Mouse (Mus musculus): ENCODE data around the gene Rps27rt. TPM values are rescaled to one million over a fixed set of nuclear protein-coding genes. Genes with fewer than 3 reads are reported as not detected.
A peak's percentile ranks its signal among the peaks of the same experiment; 100 is the strongest.

Rps27rt gene
- polyA plus RNA-seq, 1 experiment, result 36.4 TPM

DNA sequence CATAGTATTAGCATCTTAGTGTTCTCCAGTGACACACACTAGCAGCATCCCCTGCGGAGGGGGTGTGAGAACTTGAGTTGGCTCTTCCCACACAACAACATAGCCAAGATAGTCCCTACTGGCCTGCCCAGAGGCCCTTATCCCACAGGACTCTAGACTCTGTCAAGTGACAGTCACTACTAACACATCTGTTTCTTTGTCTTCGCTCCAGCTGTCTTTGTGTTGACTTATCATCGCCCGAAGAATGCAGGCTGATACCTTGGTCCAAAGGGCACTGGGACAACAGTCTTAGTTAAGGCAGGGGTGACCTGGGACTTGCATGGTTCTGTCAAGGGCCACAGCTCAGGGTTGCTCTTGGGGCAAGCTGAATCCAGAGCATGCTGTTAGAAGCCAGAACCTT is 12.7 kb upstream of the Rps27rt start:
- no peak for DNase-seq
- Histone ChIP-seq H3K27ac (ENCODE audit: insufficient read depth, low read length) (no peak overlapping the region), H3K4me1 (ENCODE audit: control insufficient read depth, insufficient read depth, low read length) (no peaks in the 10 kb centered on the region), H3K27me3 (ENCODE audit: control insufficient read depth, insufficient read depth, low read length) (no peaks in the 10 kb centered on the region), H3K4me3 (replicated peaks; ENCODE audit: insufficient read depth, low read depth, low read length) (no peak overlapping the region)
- WGBS, result 86% methylated on average over 4 of the region's 4 CpGs
- no peak for TF ChIP-seq POLR2A (IDR thresholded peaks at IDR 0.05; ENCODE audit: borderline replicate concordance, insufficient read depth, low read length)
- TF ChIP-seq CTCF (IDR thresholded peaks at IDR 0.05; ENCODE audit: borderline replicate concordance, insufficient read depth, low read depth, low read length), result no peak

DNA sequence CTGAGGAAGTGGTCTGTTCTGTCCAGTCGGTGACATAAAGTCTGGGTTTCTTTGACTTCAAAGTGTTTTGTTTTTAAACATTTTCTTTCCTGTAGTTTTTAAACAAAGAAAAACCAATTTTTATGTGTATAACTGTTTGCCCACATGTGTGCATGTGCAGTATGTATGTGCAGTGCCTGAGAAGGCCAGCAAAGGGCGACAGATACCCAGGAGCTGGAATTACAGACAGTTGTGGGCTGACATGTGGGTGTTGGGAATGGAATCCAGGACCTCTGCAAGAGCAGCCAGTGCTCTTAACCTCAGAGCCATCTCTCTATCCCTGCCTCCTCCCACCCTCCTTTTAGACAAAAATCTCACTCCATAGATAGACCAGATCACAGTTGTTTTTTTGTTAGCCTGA is 10.0 kb upstream of the Rps27rt start:
- no peak overlapping the region for H3K27ac ChIP-seq (ENCODE audit: insufficient read depth, low read length)
- WGBS, result 96% methylated on average over 2 of the region's 2 CpGs

DNA sequence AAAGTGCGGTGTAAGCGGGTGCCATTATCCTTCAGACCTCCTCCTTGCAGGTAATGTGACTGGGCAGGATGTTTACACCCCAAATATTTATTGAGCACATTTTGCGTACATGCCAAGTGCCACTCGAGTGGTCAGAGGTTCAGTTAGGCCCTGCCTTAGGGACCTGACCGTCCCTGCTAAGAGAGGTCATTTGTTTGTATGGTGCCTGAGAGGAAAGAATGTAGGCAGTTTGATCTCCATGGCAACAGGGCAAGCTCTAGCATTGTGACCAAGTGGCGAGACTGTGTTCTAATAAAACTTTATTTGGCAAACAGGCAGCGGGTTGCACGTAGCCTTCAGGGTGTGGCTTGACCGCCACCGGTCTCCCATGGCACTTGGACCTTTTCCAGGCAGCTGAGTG is 7.9 kb upstream of the Rps27rt start:
- no peaks in the 10 kb centered on the region for H3K27me3 ChIP-seq (ENCODE audit: control insufficient read depth, insufficient read depth, low read length)
- no peak overlapping the region for H3K4me3 ChIP-seq (replicated peaks; ENCODE audit: insufficient read depth, low read depth, low read length)
- H3K4me1 ChIP-seq (ENCODE audit: control insufficient read depth, insufficient read depth, low read length), result peaks cover 13% of the 10 kb centered on the region
- no peak for TF ChIP-seq CTCF (IDR thresholded peaks at IDR 0.05; ENCODE audit: borderline replicate concordance, insufficient read depth, low read depth, low read length)
- TF ChIP-seq POLR2A (IDR thresholded peaks at IDR 0.05; ENCODE audit: borderline replicate concordance, insufficient read depth, low read length), result no peak
- DNase-seq, result no peak
- WGBS, result 80% methylated on average over 10 of the region's 10 CpGs
- H3K27ac ChIP-seq (ENCODE audit: insufficient read depth, low read length), result no peak overlapping the region

More for the DNA sequence above, 10.0 kb upstream of the Rps27rt start:
- no peaks in the 10 kb centered on the region for H3K27me3 ChIP-seq (ENCODE audit: control insufficient read depth, insufficient read depth, low read length)
- H3K4me1 ChIP-seq (ENCODE audit: control insufficient read depth, insufficient read depth, low read length), result peaks cover 13% of the 10 kb centered on the region
- H3K4me3 ChIP-seq (replicated peaks; ENCODE audit: insufficient read depth, low read depth, low read length), result no peak overlapping the region
- TF ChIP-seq POLR2A (IDR thresholded peaks at IDR 0.05; ENCODE audit: borderline replicate concordance, insufficient read depth, low read length), result no peak
- no peak for TF ChIP-seq CTCF (IDR thresholded peaks at IDR 0.05; ENCODE audit: borderline replicate concordance, insufficient read depth, low read depth, low read length)
- no peak for DNase-seq

DNA sequence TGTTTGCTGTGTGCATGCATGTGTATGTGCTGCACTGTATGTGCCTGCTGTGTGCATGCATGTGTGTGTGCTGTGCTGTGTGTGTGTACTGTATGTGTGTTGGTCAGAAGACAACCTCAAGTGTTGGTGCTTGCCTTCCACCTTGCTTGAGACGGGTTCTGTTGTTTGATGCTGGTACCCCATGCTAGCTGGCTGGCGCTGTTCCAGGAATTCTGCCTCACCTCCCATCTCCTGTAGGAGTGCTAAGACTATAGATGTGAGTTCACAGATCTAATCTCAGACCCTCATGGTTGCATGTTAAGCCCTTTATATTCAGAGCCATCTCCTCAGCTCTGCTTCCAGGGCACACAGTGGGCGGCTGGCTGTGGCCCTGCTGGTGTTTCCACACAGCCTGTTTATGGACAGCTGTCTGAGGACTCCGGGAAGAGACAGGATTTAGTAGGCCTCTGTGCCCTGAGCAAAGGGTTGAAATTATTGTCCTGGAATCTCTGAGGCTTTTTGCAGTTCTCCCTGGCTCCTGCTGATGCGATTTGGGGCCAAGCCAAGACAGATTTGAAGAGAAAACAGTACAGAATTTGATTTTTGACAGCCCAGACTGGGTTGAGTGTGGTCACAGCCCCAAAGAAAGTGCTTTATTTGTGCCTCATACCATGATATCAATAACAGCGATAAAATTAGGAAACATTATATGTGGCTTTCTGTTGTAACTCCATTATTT is 6.2 kb upstream of the Rps27rt start:
- no peak overlapping the region for H3K27ac ChIP-seq (ENCODE audit: insufficient read depth, low read length)
- H3K4me3 ChIP-seq (replicated peaks; ENCODE audit: insufficient read depth, low read depth, low read length), result no peak overlapping the region
- H3K27me3 ChIP-seq (ENCODE audit: control insufficient read depth, insufficient read depth, low read length), result no peaks in the 10 kb centered on the region
- peak in 1 of 2 experiments; percentile 20 for DNase-seq
- 38% methylated on average over 6 of the region's 6 CpGs for WGBS
- TF ChIP-seq CTCF (IDR thresholded peaks at IDR 0.05; ENCODE audit: borderline replicate concordance, insufficient read depth, low read depth, low read length), result no peak
- no peak for TF ChIP-seq POLR2A (IDR thresholded peaks at IDR 0.05; ENCODE audit: borderline replicate concordance, insufficient read depth, low read length)
- H3K4me1 ChIP-seq (ENCODE audit: control insufficient read depth, insufficient read depth, low read length), result peaks cover 13% of the 10 kb centered on the region

DNA sequence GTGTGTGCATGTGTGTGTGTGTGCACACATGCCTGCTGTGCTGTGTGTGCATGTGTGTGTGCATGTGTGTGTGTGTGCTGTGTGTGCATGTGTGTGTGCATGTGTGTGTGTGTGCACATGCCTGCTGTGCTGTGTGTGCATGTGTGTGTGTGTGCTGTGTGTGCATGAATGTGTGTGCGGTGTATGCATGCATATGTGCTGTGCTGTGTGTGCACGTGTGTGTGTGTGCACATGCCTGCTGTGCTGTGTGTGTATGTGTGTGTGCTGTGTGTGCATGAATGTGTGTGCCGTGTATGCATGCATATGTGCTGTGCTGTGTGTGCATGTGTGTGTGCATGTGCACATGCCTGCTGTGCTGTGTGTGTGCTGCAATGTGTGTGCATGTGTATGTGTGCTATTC is 5.5 kb upstream of the Rps27rt start:
- WGBS, result 96% methylated on average over 3 of the region's 3 CpGs
- H3K4me3 ChIP-seq (replicated peaks; ENCODE audit: insufficient read depth, low read depth, low read length), result no peak overlapping the region
- H3K27ac ChIP-seq (ENCODE audit: insufficient read depth, low read length), result no peak overlapping the region
- DNase-seq, result no peak
- no peaks in the 10 kb centered on the region for H3K27me3 ChIP-seq (ENCODE audit: control insufficient read depth, insufficient read depth, low read length)
- H3K4me1 ChIP-seq (ENCODE audit: control insufficient read depth, insufficient read depth, low read length), result peaks cover 13% of the 10 kb centered on the region
- TF ChIP-seq CTCF (IDR thresholded peaks at IDR 0.05; ENCODE audit: borderline replicate concordance, insufficient read depth, low read depth, low read length) (no peak), POLR2A (IDR thresholded peaks at IDR 0.05; ENCODE audit: borderline replicate concordance, insufficient read depth, low read length) (no peak)

DNA sequence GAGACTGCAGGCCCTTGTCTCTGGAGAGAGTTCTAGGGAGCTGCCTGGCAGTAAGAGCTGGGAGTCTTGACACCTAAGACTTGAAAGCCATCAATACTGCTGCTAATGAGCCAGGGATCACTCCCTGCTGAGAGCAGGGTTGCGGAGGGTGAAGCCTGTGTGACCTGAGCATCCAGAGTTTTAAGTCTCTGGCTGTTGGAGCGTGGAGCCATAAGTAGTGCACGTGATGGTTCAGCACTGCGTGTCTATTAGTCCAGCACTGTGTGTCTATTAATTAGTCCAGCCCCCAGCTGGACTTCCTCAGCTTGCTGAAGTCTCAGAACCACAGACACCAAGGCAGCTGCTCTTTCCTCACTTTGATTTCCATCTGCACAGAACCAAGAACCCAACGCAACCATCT is 3.8 kb upstream of the Rps27rt start:
- WGBS, result 88% methylated on average over 5 of the region's 5 CpGs
- Histone ChIP-seq H3K4me3 (replicated peaks; ENCODE audit: insufficient read depth, low read depth, low read length) (no peak overlapping the region), H3K4me1 (ENCODE audit: control insufficient read depth, insufficient read depth, low read length) (peaks cover 13% of the 10 kb centered on the region), H3K27ac (ENCODE audit: insufficient read depth, low read length) (no peak overlapping the region), H3K27me3 (ENCODE audit: control insufficient read depth, insufficient read depth, low read length) (no peaks in the 10 kb centered on the region)
- no peak for TF ChIP-seq CTCF (IDR thresholded peaks at IDR 0.05; ENCODE audit: borderline replicate concordance, insufficient read depth, low read depth, low read length)
- DNase-seq, result no peak

DNA sequence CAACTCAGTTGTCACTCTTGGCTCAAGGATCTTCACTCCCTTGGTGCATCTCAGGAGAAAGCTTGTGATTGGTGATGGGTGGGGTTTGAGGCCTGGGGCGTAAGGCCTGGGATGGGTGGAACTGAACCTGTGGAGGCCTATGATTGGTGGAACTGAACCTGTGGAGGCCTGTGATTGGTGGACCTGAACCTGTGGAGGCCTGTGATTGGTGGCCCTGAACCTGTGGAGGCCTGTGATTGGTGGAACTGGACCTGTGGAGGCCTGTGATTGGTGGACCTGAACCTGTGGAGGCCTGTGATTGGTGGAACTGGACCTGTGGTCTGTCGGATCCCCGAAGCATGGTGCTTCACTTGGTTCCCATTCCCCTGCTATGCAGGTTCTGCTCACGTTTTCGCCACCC is 3.2 kb upstream of the Rps27rt start:
- Histone ChIP-seq H3K27ac (ENCODE audit: insufficient read depth, low read length) (no peak overlapping the region), H3K4me3 (replicated peaks; ENCODE audit: insufficient read depth, low read depth, low read length) (no peak overlapping the region), H3K4me1 (ENCODE audit: control insufficient read depth, insufficient read depth, low read length) (peaks cover 13% of the 10 kb centered on the region), H3K27me3 (ENCODE audit: control insufficient read depth, insufficient read depth, low read length) (no peaks in the 10 kb centered on the region)
- DNase-seq, result no peak
- TF ChIP-seq POLR2A (IDR thresholded peaks at IDR 0.05; ENCODE audit: borderline replicate concordance, insufficient read depth, low read length), result no peak
- no peak for TF ChIP-seq CTCF (IDR thresholded peaks at IDR 0.05; ENCODE audit: borderline replicate concordance, insufficient read depth, low read depth, low read length)
- WGBS, result 90% methylated on average over 5 of the region's 5 CpGs

DNA sequence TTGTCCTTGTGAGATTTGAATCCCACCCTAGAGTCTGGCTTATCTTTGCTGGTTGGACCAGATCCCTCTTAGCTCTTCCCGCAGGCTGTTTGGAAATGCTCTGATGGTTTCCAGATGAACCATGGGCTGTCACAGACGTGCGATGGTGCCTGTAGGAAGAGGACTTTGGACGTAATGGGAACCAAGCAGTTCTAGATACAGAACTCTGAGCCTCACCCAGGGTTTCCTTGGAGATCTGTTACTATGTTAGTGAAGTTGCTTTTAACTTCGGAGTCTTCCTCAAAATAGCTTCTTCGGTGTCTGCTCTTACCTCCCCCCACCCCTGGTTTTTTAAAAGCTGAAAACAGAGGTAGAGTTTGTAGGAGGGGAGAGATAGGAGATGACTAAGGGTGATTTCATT is 2.6 kb downstream of the Rps27rt start:
- TF ChIP-seq POLR2A (IDR thresholded peaks at IDR 0.05; ENCODE audit: borderline replicate concordance, insufficient read depth, low read length), result no peak
- no peak overlapping the region for H3K27ac ChIP-seq (ENCODE audit: insufficient read depth, low read length)
- DNase-seq, result no peak
- H3K27me3 ChIP-seq (ENCODE audit: control insufficient read depth, insufficient read depth, low read length), result no peaks in the 10 kb centered on the region
- WGBS, result 76% methylated on average over 6 of the region's 6 CpGs
- no peaks in the 10 kb centered on the region for H3K4me1 ChIP-seq (ENCODE audit: control insufficient read depth, insufficient read depth, low read length)
- H3K4me3 ChIP-seq (replicated peaks; ENCODE audit: insufficient read depth, low read depth, low read length), result no peak overlapping the region
